In genomic region chr6:71826869-71827268, GRCm38 (mm10) we compare ENCODE assay signal across 8 mouse cellular contexts. TPM values are rescaled to one million over a fixed set of nuclear protein-coding genes. Genes with fewer than 3 reads are reported as not detected.
DNase-seq lines count a peak whose midpoint lies in the region; ATAC-seq lines count a peak whose summit lies in the region.

Gene Mrpl35, minus strand, starts transcription at chr6:71826969.

- ATAC-seq in neural tube, embryonic 11.5 days (ENCODE audit: insufficient read depth, low FRiP score, low TSS enrichment) = no peak
- ATAC-seq in embryonic facial prominence, embryonic 15.5 days (ENCODE audit: insufficient number of reproducible peaks, low FRiP score, low TSS enrichment, low read depth) = no peak
- no peak for ATAC-seq in hematopoietic stem cell, adult 5-6 weeks (replicated peaks in 1 of 2; ENCODE audit: insufficient read depth in 1 of 2, low FRiP score in 2 of 2, low TSS enrichment in 1 of 2, low read depth in 1 of 2, poor library complexity in 2 of 2, severe bottlenecking in 2 of 2)
- no peak for ATAC-seq in liver, embryonic 13.5 days (ENCODE audit: low read depth)
- no peak for ATAC-seq in cerebellum, adult (ENCODE audit: insufficient number of reproducible peaks, low FRiP score, low TSS enrichment)

- no peak for DNase-seq in neural tube, embryonic 11.5 days (ENCODE audit: low spot score)
- DNase-seq in neural tube, embryonic 10.5 days (ENCODE audit: extremely low spot score, low spot score) = no peak
- DNase-seq in liver, embryonic 13.5 days = no peak
- no peak for DNase-seq in thymus, postnatal 4 days
- DNase-seq in cerebellum, adult 18-20 months = no peak

- no peaks in the 10 kb centered on the region for H3K36me3 ChIP-seq in neural tube, embryonic 11.5 days (ENCODE audit: control insufficient read depth, insufficient read depth, low read length)
- no peaks in the 10 kb centered on the region for H3K36me3 ChIP-seq in embryonic facial prominence, embryonic 15.5 days
- H3K36me3 ChIP-seq in liver, embryonic 13.5 days = no peaks in the 10 kb centered on the region

- no peak within 1 kb of the TSS for H3K9ac ChIP-seq in neural tube, embryonic 11.5 days (ENCODE audit: low read length)
- H3K9ac ChIP-seq in embryonic facial prominence, embryonic 15.5 days = no peak within 1 kb of the TSS
- no peak within 1 kb of the TSS for H3K9ac ChIP-seq in liver, embryonic 13.5 days

- no peaks in the 10 kb centered on the region for H3K27me3 ChIP-seq in neural tube, embryonic 11.5 days (ENCODE audit: control insufficient read depth, insufficient read depth, low read length)
- no peaks in the 10 kb centered on the region for H3K27me3 ChIP-seq in embryonic facial prominence, embryonic 15.5 days
- H3K27me3 ChIP-seq in liver, embryonic 13.5 days = no peaks in the 10 kb centered on the region

- peaks cover under 1% of the 10 kb centered on the region; the same call in 1 of the 2 replicates for H3K4me1 ChIP-seq in neural tube, embryonic 11.5 days (ENCODE audit: control insufficient read depth, insufficient read depth, low read length)
- H3K4me1 ChIP-seq in embryonic facial prominence, embryonic 15.5 days = peaks cover 15% of the 10 kb centered on the region
- H3K4me1 ChIP-seq in liver, embryonic 13.5 days (replicated peaks) = peaks cover 27% of the 10 kb centered on the region

- 60% methylated on average over 1 of the region's 1 CpGs for WGBS in neural tube, embryonic 11.5 days
- WGBS in embryonic facial prominence, embryonic 15.5 days = 52% methylated on average over 1 of the region's 1 CpGs
- WGBS in liver, embryonic 13.5 days (ENCODE audit: insufficient replicate concordance) = 49% methylated on average over 1 of the region's 1 CpGs

- H3K4me3 ChIP-seq in neural tube, embryonic 11.5 days (ENCODE audit: low read depth, low read length) = no peak within 1 kb of the TSS
- H3K4me3 ChIP-seq in embryonic facial prominence, embryonic 15.5 days (replicated peaks) = no peak within 1 kb of the TSS
- no peak within 1 kb of the TSS for H3K4me3 ChIP-seq in liver, embryonic 13.5 days (replicated peaks)

- no peak within 1 kb of the TSS for H3K27ac ChIP-seq in neural tube, embryonic 11.5 days (ENCODE audit: low read depth, low read length)
- H3K27ac ChIP-seq in embryonic facial prominence, embryonic 15.5 days (replicated peaks) = no peak within 1 kb of the TSS
- no peak within 1 kb of the TSS for H3K27ac ChIP-seq in liver, embryonic 13.5 days

- H3K9me3 ChIP-seq in neural tube, embryonic 11.5 days (ENCODE audit: control insufficient read depth, low read length) = no peaks in the 10 kb centered on the region
- H3K9me3 ChIP-seq in embryonic facial prominence, embryonic 15.5 days (replicated peaks) = no peaks in the 10 kb centered on the region
- no peaks in the 10 kb centered on the region for H3K9me3 ChIP-seq in liver, embryonic 13.5 days (replicated peaks)

- no peak within 1 kb of the TSS for H3K4me2 ChIP-seq in neural tube, embryonic 11.5 days (ENCODE audit: low read depth)
- no peak within 1 kb of the TSS for H3K4me2 ChIP-seq in embryonic facial prominence, embryonic 15.5 days (replicated peaks)
- H3K4me2 ChIP-seq in liver, embryonic 13.5 days = no peak within 1 kb of the TSS

RNA-seq across cellular contexts. Expression of gene Mrpl35, which starts in this region (rescaled TPM):
- polyA plus RNA-seq in neural tube, embryonic 11.5 days (2014; fragmentation: Nextera tagmentation; extraction: Ambion mirVana) = 58.7 and 59.7 TPM in 2 replicates
- 59.2 TPM in 2 replicates for polyA plus RNA-seq in embryonic facial prominence, embryonic 15.5 days (2015; fragmentation: Nextera tagmentation; extraction: Ambion mirVana)
- 14.8 and 39.6 TPM in 2 replicates for total RNA-seq in hematopoietic stem cell, adult 5-6 weeks (2017)
- polyA plus RNA-seq in liver, embryonic 13.5 days (2015; fragmentation: Nextera tagmentation; extraction: Ambion mirVana) = 78.1 and 86.8 TPM in 2 replicates
